Mouse (Mus musculus) neural tube, embryonic 10.5 days (tissue): ENCODE results near the gene Olfr1383.
"Not testable (repeated sequence)": the region's sequence is repeated elsewhere in the genome, so short reads cannot be mapped to it uniquely, and the experiment has no call there.

ENCODE experiments used
- DNase-seq: peaks from one replicate; pipeline ENCODE4 v3.0.0-alpha.2; 2017; ENCODE audit warnings: low spot score; ENCODE audit errors: extremely low spot score

Gene Olfr1383

GRCm38 (mm10) chr11:49519348-49519747 lies at the start of gene Olfr1383:
Gene Olfr1383, plus strand, starts transcription at chr11:49519648.
- no peak for DNase-seq

DNA sequence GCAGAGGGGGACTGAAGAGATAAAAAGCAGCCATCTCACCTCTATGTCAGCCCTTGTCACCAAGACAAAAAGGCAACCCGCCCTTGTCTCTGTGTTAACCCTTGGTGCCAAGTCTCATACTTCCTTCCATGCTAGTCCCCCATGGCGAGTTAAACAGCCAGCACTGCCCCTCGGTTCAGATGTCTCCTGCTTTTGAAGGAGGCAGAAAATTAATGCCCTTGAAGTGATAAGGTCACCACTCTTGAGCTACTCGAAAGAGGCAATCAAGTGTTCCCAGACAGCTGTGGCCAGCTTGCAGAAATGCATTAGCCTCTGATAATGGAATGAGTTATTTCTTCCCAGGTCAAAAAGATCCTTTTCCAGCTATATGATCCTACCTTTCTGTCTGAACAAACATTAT lies 33.5 kb upstream of the Olfr1383 start:
- no peak for DNase-seq

- not testable (repeated sequence) for DNase-seq
Measured at GRCm38 (mm10) chr11:49488770-49489169, 30.7 kb upstream of the Olfr1383 start, which contains the start of gene Olfr1385. Gene Olfr1385, plus strand, starts transcription at chr11:49489070.

- DNase-seq = no peak
Measured at GRCm38 (mm10) chr11:49518086-49518485, 1.4 kb upstream of the Olfr1383 start.

DNA sequence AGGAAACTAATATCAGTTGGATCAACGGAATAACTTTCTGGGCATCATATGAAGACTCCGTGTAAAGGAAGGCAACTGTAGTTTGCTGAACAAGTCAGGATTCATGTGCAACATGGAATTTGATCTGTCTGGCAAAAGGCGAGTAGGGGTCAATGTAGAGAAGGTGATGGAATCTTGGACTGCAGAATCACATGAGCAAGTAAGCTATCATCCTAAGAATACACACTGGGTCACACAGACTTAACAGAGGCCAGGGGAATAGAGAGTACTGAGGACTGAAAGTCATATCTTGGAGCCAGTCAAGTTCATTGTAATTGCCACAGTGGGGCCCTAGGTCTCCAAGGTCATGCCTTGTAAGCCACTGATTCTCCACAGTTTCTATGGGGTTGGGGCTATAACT lies 8.5 kb downstream of the Olfr1383 start, which contains the start of gene Olfr1382:
TSS of gene Olfr1382 (plus strand) at position 301 of the 400 bp plus-strand sequence.
- DNase-seq = no peak

GRCm38 (mm10) chr11:49532761-49533160 lies 13.3 kb downstream of the Olfr1383 start:
- no peak for DNase-seq

DNA sequence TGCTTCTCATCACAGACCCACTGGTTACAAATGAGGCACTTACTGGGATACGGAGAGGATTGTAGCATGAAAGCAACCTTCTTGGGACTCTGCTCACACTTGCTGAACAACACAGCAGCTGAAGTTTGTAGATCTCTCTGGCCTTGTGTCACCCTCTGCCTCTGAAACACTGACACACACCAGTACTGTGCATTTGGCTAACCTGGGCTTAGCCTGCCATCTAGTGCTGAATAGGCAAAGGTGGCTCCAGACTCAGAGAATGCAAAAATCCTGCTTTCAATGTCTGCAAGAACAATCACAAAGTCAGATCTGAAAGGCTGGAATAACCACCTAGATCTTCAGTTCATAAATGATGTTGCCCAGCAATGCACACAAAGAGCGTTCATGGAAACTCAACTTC lies 17.2 kb downstream of the Olfr1383 start:
- DNase-seq = not testable (repeated sequence)

DNA sequence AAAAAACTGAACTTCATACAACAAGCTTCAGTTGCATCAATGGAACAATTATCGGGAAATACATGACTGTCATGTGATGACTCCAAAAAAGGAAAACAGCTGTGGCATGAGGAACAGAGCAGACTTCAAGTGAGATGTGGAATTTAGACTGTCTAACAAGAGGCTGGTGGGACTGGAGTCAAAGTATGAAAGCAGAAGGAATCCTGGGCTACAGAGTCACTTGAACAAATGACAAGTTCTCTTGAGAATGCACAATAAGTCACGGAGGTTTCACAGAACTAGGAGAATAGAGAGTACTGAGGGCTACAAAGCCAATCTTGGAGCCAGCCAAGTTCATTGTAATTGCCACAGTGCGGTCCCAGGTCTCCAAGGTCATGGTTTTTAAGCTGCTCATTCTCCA lies 23.7 kb downstream of the Olfr1383 start, which contains the start of gene Olfr1381:
TSS of gene Olfr1381 (plus strand) at position 301 of the 400 bp plus-strand sequence.
- DNase-seq = not testable (repeated sequence)

- not testable (repeated sequence) for DNase-seq
Measured at GRCm38 (mm10) chr11:49554033-49554432, 34.6 kb downstream of the Olfr1383 start.

GRCm38 (mm10) chr11:49556578-49556977 lies 37.1 kb downstream of the Olfr1383 start, which contains the start of gene Olfr1380:
Gene Olfr1380, plus strand, starts transcription at chr11:49556878.
- DNase-seq = not testable (repeated sequence)

DNA sequence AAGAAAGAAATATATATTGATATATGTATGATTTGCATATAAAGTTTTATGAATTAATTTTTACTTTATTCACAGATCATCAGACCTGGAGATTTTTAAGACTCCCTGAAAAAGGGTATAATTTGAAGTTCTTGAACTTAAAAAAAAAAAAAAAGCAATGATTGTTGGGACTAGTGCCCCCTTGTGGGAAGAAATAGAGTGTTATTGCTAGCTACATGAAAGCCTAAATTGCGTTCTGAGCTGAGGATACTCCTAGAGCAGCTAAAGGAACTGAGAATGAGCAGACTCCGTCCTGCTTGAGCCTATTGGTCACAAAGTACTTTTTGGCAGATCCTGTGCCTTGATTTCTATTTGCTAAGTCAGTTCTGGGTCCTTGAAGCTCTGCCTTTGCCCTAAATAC lies 55.6 kb downstream of the Olfr1383 start:
- not testable (repeated sequence) for DNase-seq
